8 mouse cellular contexts compared by ENCODE assay signal in the genomic region with DNA sequence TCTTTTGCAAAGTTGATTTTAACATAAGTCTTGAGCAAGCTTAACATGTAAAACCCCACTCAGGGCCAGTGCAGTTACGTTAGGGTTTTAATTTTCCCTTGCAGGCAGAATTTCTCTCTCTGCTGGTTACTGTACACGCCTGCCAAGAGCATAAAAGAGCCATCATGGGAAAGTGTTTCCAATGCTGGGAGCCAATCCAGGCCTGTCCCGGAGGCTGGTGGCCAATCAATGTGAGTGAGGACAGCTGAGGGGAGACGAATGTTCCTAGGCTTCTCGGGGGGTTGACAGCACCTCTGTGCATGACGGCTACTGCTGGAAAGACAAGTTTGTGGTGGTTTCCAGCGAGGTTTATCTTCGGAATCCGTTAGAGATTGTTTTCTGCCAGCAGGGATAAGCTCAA.
DNase-seq lines count a peak whose midpoint lies in the region; ATAC-seq and TF ChIP-seq lines count a peak whose summit lies in the region.
"Had no signal": no experiment of that assay in that cellular context is flagged by ENCODE, and none has a peak within 500 bp of the region (broad histone marks: within the 10 kb centered on the region; RNA-seq: fewer than 3 reads in every experiment).

No protein-coding gene starts in this region.

- no peaks in the 10 kb centered on the region for H3K36me3 ChIP-seq in stomach, postnatal 0 days (ENCODE audit: control insufficient read depth, insufficient read depth, low read length)
- H3K36me3 ChIP-seq: embryonic facial prominence, embryonic 13.5 days had no signal

- H3K27ac ChIP-seq in stomach, postnatal 0 days (replicated peaks), result no peak overlapping the region
- H3K27ac ChIP-seq: embryonic facial prominence, embryonic 13.5 days had no signal

- intact Hi-C loops in gastrocnemius, postnatal 14 days (cut with DNase I; ENCODE audit: low total_unique reads), result no loop called here

- ATAC-seq in stomach, postnatal 0 days (ENCODE audit: low FRiP score, low TSS enrichment), result no peak

- H3K4me2 ChIP-seq in stomach, postnatal 0 days (replicated peaks; ENCODE audit: low read depth), result no peak overlapping the region

- 0 out of 2 replicates have a peak, but pooled peaks cover 2% of the 10 kb centered on the region for H3K4me1 ChIP-seq in stomach, postnatal 0 days (replicated peaks; ENCODE audit: control insufficient read depth, insufficient read depth)

- H3K9me3 ChIP-seq in stomach, postnatal 0 days (ENCODE audit: control insufficient read depth, low read length), result no peaks in the 10 kb centered on the region
- H3K9me3 ChIP-seq: embryonic facial prominence, embryonic 13.5 days had no signal

- DNase-seq in layer of hippocampus, postnatal 10 days (ENCODE audit: low spot score in 2 of 2), result peak; percentile 58 to 65
- no peak for DNase-seq in layer of hippocampus, adult 11-12 months (ENCODE audit: low spot score)
- peak; percentile 82 to 85 for DNase-seq in cerebellum, postnatal 14 days
- peak; percentile 68 for DNase-seq in gastrocnemius, postnatal 14 days
- peak; percentile 49 to 56 for DNase-seq in kidney, postnatal 4 days
- DNase-seq in spleen, postnatal 36 days (ENCODE audit: low spot score in 2 of 2), result no peak
- no peak for DNase-seq in stomach, postnatal 0 days (ENCODE audit: low spot score)

- no peak for TF ChIP-seq CTCF in stomach, postnatal 0 days (IDR thresholded peaks at IDR 0.05; ENCODE audit: low read depth)

- no peak overlapping the region for H3K9ac ChIP-seq in stomach, postnatal 0 days (ENCODE audit: low read length)
- H3K9ac ChIP-seq: embryonic facial prominence, embryonic 13.5 days had no signal

- WGBS in stomach, postnatal 0 days, result 35% methylated on average over 9 of the region's 9 CpGs

- H3K27me3 ChIP-seq in stomach, postnatal 0 days (ENCODE audit: control insufficient read depth, insufficient read depth, low read length), result no peaks in the 10 kb centered on the region

- no peak for TF ChIP-seq EP300 in stomach, postnatal 0 days (optimal IDR thresholded peaks at IDR 0.05)

- H3K4me3 ChIP-seq in stomach, postnatal 0 days (ENCODE audit: low read depth, low read length), result no peak overlapping the region

Comparison
In these comparisons a context has a peak if more than half of its experiments do, and no peak if none do; other contexts are left out.
1. DNase-seq: peak in layer of hippocampus, postnatal 10 days (2 of 2), cerebellum, postnatal 14 days (2 of 2), gastrocnemius, postnatal 14 days (single experiment) and kidney, postnatal 4 days (2 of 2); none in layer of hippocampus, adult 11-12 months (single experiment), spleen, postnatal 36 days (0 of 2) and stomach, postnatal 0 days (single experiment).